Mouse (Mus musculus) limb, embryonic 12.5 days (tissue): ENCODE measurements around the gene Ntn3. TPM values are rescaled to one million over a fixed set of nuclear protein-coding genes. Genes with fewer than 3 reads are reported as not detected.

Experiments
- ATAC-seq: fragments of 200-750 bp; cut with Nextera tagmentation; 2 replicates; pipeline ENCODE4 v1.8.0; 2017; ENCODE audit warnings: low read depth, moderate TSS enrichment; ENCODE audit not compliant: insufficient number of reproducible peaks, insufficient read depth, low FRiP score, low TSS enrichment
- H3K27ac ChIP-seq: fragments of 300-500 bp; sonication (generic); 2 replicates; pipeline ENCODE4 v1.5.1; 2016; ENCODE audit warnings: mild to moderate bottlenecking, moderate library complexity
- H3K27me3 ChIP-seq: fragments of 300-500 bp; sonication (generic); 2 replicates; pipeline ENCODE4 v1.6.1; 2016; ENCODE audit warnings: mild to moderate bottlenecking, moderate library complexity
- H3K36me3 ChIP-seq: fragments of 300-500 bp; sonication (generic); 2 replicates; pipeline ENCODE4 v1.6.1; 2016; ENCODE audit warnings: mild to moderate bottlenecking, moderate library complexity
- H3K4me1 ChIP-seq: fragments of 300-500 bp; sonication (generic); replicated peaks from 2 replicates; pipeline ENCODE4 v1.6.1; 2016
- H3K4me2 ChIP-seq: fragments of 300-500 bp; sonication (generic); 2 replicates; pipeline ENCODE4 v1.6.1; 2016; ENCODE audit warnings: mild to moderate bottlenecking, moderate library complexity
- H3K4me3 ChIP-seq: fragments of 300-500 bp; sonication (generic); replicated peaks from 2 replicates; pipeline ENCODE4 v1.5.1; 2016; ENCODE audit warnings: mild to moderate bottlenecking
- H3K9ac ChIP-seq: fragments of 300-500 bp; sonication (generic); replicated peaks from 2 replicates; pipeline ENCODE4 v1.6.1; 2016; ENCODE audit warnings: mild to moderate bottlenecking, moderate library complexity
- H3K9me3 ChIP-seq: fragments of 300-500 bp; sonication (generic); 2 replicates; pipeline ENCODE4 v1.6.1; 2016; ENCODE audit warnings: mild to moderate bottlenecking, moderate library complexity
- WGBS: fragments of 180-500 bp; shearing (Covaris S2); methylation state at CpG from one replicate; pipeline ENCODE4 v1.1.7; 2016; 5-methylcytosine and 5-hydroxymethylcytosine counted together
- polyA plus RNA-seq: library from polyadenylated mRNA; unstranded; fragments of >200 nt; fragmentation: Nextera tagmentation; extraction: Ambion mirVana; gene quantifications from 2 replicates; pipeline ENCODE4 v1.2.1, GENCODE M21; 2016

The Ntn3 gene
- polyA plus RNA-seq, 1 experiment from 2014 or later: 19.8 TPM

DNA sequence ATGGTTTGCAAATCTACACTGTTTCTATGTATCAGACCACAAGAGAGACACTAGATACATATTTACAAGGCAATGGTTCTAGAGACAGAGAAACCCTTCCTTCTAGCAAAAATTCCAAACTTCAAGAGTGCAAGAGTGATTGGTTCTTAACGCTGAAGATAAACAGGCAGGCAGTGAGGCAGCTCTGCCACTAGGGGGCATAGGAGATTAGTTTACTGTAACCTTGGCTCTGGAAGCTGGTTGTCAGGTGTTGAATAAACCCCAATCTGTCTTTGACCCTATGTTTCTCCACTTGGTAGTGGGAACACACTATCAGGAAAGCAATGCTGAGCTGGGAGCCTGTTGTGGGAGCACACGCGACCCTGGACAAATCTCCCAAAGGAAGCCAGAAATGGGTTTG is 35.9 kb downstream of the Ntn3 start:
- Histone ChIP-seq H3K27ac (no peak overlapping the region), H3K4me2 (no peak overlapping the region), H3K9me3 (no peaks in the 10 kb centered on the region), H3K4me1 (peaks cover 7% of the 10 kb centered on the region), H3K4me3 (no peak overlapping the region), H3K27me3 (no peaks in the 10 kb centered on the region), H3K36me3 (no peaks in the 10 kb centered on the region), H3K9ac (no peak overlapping the region)
- WGBS: 9% methylated on average over 3 of the region's 3 CpGs
- ATAC-seq: no peak

DNA sequence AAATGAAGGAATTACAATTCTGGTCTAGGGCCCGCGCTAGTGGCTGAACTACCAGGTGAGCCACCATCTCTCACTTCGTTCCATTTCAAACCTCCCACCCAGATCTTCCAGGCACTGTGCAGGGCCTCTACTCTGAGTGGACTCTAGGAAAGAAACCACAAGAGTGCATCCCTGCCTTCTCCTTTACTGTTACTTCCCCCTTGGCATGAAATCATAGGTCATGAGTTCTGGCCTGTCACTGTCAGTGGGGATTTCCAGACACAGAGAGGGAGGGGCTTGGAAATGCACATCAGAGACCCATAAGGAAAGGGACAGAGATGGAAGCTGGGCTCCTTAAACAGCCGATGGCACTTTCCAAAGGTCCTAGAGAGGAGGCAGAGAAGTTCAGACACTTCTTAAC is 37.6 kb downstream of the Ntn3 start:
- Histone ChIP-seq H3K4me2 (no peak overlapping the region), H3K9me3 (no peaks in the 10 kb centered on the region), H3K9ac (no peak overlapping the region), H3K4me1 (peaks cover 19% of the 10 kb centered on the region), H3K27me3 (no peaks in the 10 kb centered on the region), H3K36me3 (peaks cover 11% of the 10 kb centered on the region), H3K4me3 (no peak overlapping the region), H3K27ac (no peak overlapping the region)
- no peak for ATAC-seq
- WGBS: 82% methylated on average over 4 of the region's 4 CpGs

DNA sequence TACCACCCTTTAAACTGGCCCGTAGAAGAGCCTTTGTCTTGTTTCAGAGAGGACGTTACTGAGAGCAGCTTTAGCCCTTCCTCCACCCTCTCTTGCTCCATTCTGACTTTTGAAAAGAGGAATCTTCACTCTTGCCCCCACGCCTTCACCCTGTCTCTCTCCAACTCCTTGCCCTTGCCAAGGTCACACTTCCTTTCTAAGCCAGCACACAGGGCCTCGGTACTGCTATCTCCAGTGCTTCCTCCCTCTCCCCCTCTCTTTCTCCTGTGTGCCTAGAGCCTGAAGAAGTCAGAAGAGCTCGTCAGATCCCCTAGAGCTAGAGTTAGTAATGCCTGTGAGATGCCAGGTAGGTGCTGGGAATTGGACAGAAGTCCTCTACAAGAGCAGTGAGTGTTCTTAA is 38.6 kb downstream of the Ntn3 start:
- Histone ChIP-seq H3K9ac (no peak overlapping the region), H3K36me3 (peaks cover 18% of the 10 kb centered on the region), H3K4me1 (peaks cover 19% of the 10 kb centered on the region), H3K4me3 (no peak overlapping the region), H3K9me3 (no peaks in the 10 kb centered on the region), H3K4me2 (no peak overlapping the region), H3K27ac (no peak overlapping the region), H3K27me3 (no peaks in the 10 kb centered on the region)
- no peak for ATAC-seq
- 82% methylated on average over 5 of the region's 5 CpGs for WGBS

DNA sequence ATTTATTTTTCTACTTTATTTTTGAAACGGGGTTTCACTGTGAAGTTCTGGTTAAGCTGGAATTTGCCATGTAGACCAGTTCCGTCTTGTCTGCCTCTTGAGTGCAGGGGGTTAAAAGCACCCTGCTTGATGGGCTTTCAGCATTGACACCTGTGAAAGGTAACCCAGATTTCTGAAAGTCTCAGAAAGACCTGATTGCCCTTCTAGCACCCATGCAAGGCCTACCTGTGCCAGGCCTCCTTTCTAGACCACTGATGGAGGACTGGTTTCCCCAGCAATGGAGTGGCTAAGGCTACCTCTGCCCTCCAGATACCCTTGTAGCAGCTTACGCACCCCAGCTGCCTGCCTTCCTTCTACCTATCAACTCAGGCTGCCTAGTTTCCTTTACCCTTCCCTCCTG is 39.2 kb downstream of the Ntn3 start:
- peak overlapping the region; percentile 88 for H3K4me3 ChIP-seq
- peaks cover 19% of the 10 kb centered on the region for H3K4me1 ChIP-seq
- no peaks in the 10 kb centered on the region for H3K9me3 ChIP-seq
- H3K27me3 ChIP-seq: no peaks in the 10 kb centered on the region
- ATAC-seq: no peak
- peak overlapping the region; percentile 97; the same call in 1 of the 2 replicates for H3K27ac ChIP-seq
- H3K36me3 ChIP-seq: peaks cover 24% of the 10 kb centered on the region
- peak overlapping the region; percentile 92 for H3K4me2 ChIP-seq
- peak overlapping the region; percentile 85 for H3K9ac ChIP-seq
- 72% methylated on average over 3 of the region's 3 CpGs for WGBS

DNA sequence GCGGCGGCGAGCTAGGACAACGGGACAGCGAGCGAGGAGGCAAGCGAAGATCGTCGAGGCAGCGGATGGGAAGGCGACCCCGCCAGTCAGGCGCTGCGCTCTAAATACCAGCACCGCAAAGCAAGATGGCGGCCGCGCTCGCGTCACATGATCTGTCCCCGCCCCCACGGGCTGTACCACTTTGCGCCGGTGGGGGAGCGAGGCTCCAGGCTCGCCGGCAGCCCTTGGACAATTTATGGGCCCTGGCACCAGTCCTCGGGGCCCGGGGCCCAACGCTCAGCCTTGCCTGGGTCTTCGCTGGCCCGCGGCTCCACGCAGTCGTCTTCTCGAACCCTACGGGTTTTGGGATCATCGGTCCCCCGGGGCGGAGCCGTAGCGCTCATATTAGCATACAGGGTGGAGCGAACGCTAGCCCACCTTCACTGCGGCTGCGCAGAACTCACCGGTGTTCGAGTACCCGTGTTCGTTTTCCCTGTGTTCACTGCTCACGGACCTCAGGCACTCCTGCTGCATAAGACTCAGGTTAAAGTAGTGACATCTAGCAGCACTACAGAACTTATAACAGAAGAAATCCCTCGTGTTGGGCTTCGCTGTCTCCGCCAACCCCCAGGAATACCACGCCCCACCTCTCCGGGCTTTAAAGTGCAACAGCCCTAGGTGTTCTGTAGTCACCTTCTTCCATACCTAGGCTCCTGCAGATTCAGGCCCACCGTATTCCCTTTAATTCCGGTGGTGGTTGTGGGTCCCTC is 39.8 kb downstream of the Ntn3 start, which contains the start of gene Atp6v0c:
TSS of gene Atp6v0c (minus strand) at position 386 of the 749 bp plus-strand sequence.
- WGBS: under 1% methylated on average over 58 of the region's 58 CpGs
- peak; percentile 85 for ATAC-seq

DNA sequence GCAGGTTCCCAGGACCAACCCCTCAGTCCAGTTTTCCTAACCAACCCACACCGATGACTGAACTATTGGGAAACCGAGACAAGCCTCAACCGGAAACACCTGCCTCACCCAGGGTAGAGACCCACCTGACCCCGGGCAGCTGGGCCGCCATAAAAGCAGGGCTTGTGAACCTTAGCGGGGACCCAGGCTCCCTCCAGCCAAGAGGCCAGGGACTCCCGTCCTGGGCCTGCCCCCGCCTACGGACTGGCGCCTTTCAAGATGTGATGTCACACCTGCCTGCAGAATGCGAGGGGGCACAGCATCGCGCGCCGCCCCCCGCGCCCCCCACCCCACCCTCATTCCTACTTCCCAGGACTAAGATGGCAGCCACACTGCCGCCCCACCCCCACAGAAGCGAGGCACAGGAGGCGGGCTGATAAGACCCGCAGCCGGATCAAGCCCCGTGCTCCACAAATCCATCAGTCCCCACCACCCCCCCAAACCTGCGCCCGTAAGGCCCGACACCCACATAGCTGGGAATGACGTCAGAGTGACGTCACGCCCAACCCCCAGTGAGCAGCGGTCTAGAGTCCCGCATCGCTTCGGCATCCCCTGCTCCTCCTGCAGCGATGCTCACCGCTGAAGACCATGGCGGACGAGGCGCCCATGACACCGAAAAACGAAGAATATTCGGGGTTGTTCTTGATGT is 40.6 kb downstream of the Ntn3 start:
- Histone ChIP-seq H3K4me1 (peaks cover 19% of the 10 kb centered on the region), H3K4me2 (peak overlapping the region; percentile 92), H3K27ac (peak overlapping the region; percentile 97), H3K9me3 (no peaks in the 10 kb centered on the region), H3K36me3 (peaks cover 31% of the 10 kb centered on the region), H3K4me3 (peak overlapping the region; percentile 88), H3K9ac (peak overlapping the region; percentile 85), H3K27me3 (no peaks in the 10 kb centered on the region)
- WGBS: under 1% methylated on average over 39 of the region's 41 CpGs
- ATAC-seq: peak; percentile 52

More for the DNA sequence above, 39.8 kb downstream of the Ntn3 start, which contains the start of gene Atp6v0c:
- Histone ChIP-seq H3K4me1 (peaks cover 19% of the 10 kb centered on the region), H3K27me3 (no peaks in the 10 kb centered on the region), H3K9me3 (no peaks in the 10 kb centered on the region), H3K36me3 (peaks cover 30% of the 10 kb centered on the region), H3K4me3 (peak within 1 kb of the TSS; percentile 88), H3K4me2 (peak within 1 kb of the TSS; percentile 92), H3K9ac (peak within 1 kb of the TSS; percentile 85), H3K27ac (peak within 1 kb of the TSS; percentile 97)

DNA sequence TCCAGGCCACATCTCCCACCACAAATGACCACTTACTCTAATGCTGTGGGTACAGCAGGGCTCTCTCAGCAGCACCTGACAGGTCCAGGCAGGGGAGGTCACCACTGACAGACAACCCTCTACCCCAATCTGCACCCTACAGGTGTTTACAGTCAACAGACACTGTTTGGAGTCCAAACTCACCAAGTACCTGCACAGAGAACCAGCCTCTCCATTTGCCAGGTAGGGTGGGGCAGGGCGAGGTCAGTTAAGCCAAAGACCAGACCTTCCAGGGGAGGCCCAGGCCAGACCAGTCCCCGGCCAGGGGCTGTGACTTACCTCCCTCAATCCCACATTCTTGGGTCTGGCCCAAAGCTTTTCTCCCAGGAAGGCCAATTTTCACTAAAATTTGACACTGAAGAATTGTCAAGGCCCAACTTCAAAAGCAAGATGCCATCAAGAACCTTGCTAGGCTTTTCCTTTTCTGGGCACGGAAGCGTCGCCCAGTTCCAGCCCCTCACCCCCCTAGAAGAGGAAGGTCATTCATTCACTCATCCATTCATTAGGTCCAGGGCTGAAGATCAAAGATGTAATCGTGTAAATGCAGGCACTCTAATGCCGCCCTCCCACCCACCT is 41.3 kb downstream of the Ntn3 start:
- H3K4me1 ChIP-seq: peaks cover 21% of the 10 kb centered on the region
- H3K27me3 ChIP-seq: no peaks in the 10 kb centered on the region
- ATAC-seq: no peak
- H3K36me3 ChIP-seq: peaks cover 31% of the 10 kb centered on the region
- peak overlapping the region; percentile 85 for H3K9ac ChIP-seq
- peak overlapping the region; percentile 92 for H3K4me2 ChIP-seq
- WGBS: 51% methylated on average over 7 of the region's 7 CpGs
- H3K27ac ChIP-seq: peak overlapping the region; percentile 97
- H3K4me3 ChIP-seq: peak overlapping the region; percentile 88
- no peaks in the 10 kb centered on the region for H3K9me3 ChIP-seq

DNA sequence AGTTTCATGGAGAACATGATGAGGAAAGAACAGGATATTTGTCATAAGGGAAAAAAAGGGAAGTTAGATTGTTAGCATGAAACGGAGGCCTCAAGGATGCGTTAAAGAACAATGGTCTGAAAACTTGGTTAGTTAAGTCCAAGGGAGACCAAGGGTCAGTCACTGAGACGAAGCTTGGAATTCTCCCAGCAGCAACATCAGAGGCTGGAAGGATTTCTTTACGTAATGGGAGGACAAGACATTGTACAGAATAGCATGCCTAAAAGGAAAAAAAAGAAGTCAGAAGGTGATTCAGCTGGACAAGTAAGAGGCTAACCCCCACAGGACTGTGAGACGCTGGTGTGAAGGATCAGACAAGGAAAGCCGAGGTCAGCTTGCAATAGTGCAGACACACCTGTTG is 42.2 kb downstream of the Ntn3 start:
- peaks cover 31% of the 10 kb centered on the region for H3K36me3 ChIP-seq
- H3K9ac ChIP-seq: no peak overlapping the region
- no peak overlapping the region for H3K27ac ChIP-seq
- H3K9me3 ChIP-seq: no peaks in the 10 kb centered on the region
- H3K4me1 ChIP-seq: peaks cover 27% of the 10 kb centered on the region
- 91% methylated on average over 6 of the region's 6 CpGs for WGBS
- no peak overlapping the region for H3K4me3 ChIP-seq
- H3K27me3 ChIP-seq: no peaks in the 10 kb centered on the region
- peak overlapping the region; percentile 92 for H3K4me2 ChIP-seq
- ATAC-seq: no peak

DNA sequence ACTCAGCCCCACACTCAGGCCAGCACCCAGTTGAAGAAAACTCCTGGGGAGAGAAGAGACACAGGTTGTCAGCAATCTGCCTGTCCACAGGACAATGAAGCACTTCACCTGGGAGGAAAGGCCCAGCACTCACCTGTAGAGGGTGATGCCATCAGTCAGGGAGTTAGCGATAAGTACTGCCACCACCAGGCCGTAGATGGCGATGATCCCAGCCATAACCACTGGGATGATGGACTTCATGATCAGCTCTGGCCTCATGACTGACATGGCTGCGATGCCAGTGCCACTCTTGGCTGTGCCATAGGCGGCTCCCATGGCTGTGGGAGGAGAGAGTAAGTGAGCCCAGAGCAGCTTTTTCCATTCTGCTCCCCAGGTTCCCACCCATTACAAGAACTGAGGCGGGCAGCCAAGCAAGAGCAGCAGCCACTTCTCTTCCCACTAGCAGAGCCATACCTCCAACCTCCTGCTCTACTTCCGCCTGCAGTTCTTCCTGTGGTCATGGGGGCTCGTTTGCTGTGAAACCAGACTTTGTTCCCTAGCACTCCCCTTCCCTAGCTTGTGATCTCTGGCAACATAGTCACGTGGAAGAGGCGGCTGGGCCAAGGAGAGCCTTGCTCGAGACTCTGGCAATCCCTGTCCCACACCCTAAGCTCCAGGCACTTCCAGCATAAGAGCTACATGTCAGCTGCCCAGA is 44.6 kb downstream of the Ntn3 start:
- Histone ChIP-seq H3K9ac (no peak overlapping the region), H3K27ac (no peak overlapping the region), H3K36me3 (peaks cover 31% of the 10 kb centered on the region), H3K4me1 (peaks cover 20% of the 10 kb centered on the region), H3K4me2 (no peak overlapping the region), H3K9me3 (no peaks in the 10 kb centered on the region), H3K27me3 (no peaks in the 10 kb centered on the region), H3K4me3 (no peak overlapping the region)
- ATAC-seq: no peak
- 71% methylated on average over 11 of the region's 11 CpGs for WGBS

DNA sequence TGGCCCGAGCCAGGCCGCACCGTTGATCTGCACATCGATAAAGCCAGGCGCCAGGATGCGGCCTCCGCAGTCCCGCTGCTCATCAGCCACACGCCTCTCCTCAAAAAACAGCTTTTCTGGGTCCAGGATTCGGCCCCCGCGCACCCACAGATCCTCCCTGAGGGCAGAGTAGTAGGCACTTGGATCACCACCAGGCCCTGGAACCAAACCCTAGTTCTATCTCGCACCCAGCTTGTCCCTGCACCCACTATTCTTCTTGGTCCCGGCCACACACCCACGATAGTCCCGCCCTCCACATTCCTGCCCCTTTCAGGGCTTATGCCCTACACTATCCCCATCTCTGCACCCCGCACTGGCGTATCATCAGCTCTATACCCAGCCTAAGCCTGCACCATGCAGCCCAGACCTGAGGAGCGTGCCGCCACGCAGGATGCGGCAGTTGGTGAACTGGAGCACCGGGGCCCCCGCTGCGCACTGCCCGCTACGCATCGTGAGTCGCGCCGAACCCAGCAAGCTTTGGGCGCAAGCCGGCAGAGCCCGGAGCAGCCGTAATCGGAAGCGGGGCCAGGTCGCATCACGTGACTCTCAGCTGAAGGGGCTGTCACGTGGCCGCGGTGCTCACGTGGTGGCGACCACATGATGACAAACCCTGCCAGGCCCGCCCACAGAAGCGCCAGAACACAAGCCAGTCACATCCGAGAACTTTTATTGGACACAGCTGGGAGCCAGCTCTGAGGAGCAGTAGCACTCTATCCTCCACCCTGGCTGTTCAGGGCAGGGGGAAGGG is 46.0 kb downstream of the Ntn3 start, which contains the start of gene Amdhd2:
TSS of gene Amdhd2 (minus strand) at position 591 of the 787 bp plus-strand sequence.
- Histone ChIP-seq H3K9me3 (no peaks in the 10 kb centered on the region), H3K9ac (peak within 1 kb of the TSS; percentile 81), H3K4me2 (peak within 1 kb of the TSS; percentile 97), H3K27ac (peak within 1 kb of the TSS; percentile 70; the same call in 1 of the 2 replicates), H3K4me3 (peak within 1 kb of the TSS; percentile 81), H3K4me1 (peaks cover 20% of the 10 kb centered on the region), H3K36me3 (peaks cover 32% of the 10 kb centered on the region), H3K27me3 (no peaks in the 10 kb centered on the region)
- ATAC-seq: peak; percentile 92
- 1% methylated on average over 47 of the region's 47 CpGs for WGBS
